Mouse (Mus musculus): ENCODE results near the gene Cdkal1. TPM values are rescaled to one million over a fixed set of nuclear protein-coding genes. Genes with fewer than 3 reads are reported as not detected.

The Cdkal1 gene
- polyA plus RNA-seq, 1 experiment from 2014 or later, result 14.7 TPM

DNA sequence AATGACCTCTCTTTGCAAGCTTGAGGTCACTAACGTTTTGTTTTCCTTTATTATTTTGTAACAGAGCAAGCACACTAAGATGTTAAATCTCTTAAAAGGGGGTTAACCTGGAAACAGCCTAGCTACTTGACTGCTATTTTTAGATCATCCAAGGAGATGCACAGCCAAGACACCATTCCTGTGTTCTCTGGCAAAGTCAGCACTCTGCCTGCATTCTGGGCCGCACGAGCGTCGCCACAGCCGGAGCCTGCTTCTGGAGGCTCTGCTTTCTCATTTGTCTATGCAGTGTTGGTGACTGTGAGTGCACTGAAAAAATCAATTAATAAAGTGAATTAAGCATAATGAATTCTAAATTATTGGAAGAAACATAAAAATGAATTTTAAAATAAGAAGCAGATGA, 440.6 kb downstream of the Cdkal1 start:
- Histone ChIP-seq H3K36me3 (ENCODE audit: control insufficient read depth, insufficient read depth, low read length) (no peaks in the 10 kb centered on the region), H3K27me3 (ENCODE audit: control insufficient read depth, insufficient read depth, low read length) (no peaks in the 10 kb centered on the region), H3K9me3 (ENCODE audit: control insufficient read depth, low read length) (no peaks in the 10 kb centered on the region), H3K27ac (replicated peaks) (no peak overlapping the region; the same call in 1 of the 2 replicates), H3K4me1 (replicated peaks; ENCODE audit: control insufficient read depth, insufficient read depth) (0 out of 2 replicates have a peak, but pooled peaks cover 3% of the 10 kb centered on the region), H3K4me2 (replicated peaks; ENCODE audit: low read depth) (no peak overlapping the region), H3K4me3 (ENCODE audit: low read depth, low read length) (no peak overlapping the region), H3K9ac (ENCODE audit: low read length) (no peak overlapping the region)
- 60% methylated on average over 6 of the region's 6 CpGs for WGBS
- ATAC-seq (ENCODE audit: low FRiP score, low TSS enrichment) (no peak), DNase-seq (ENCODE audit: low spot score) (no peak)
- TF ChIP-seq EP300 (optimal IDR thresholded peaks at IDR 0.05) (no peak), CTCF (IDR thresholded peaks at IDR 0.05; ENCODE audit: low read depth) (no peak)

DNA sequence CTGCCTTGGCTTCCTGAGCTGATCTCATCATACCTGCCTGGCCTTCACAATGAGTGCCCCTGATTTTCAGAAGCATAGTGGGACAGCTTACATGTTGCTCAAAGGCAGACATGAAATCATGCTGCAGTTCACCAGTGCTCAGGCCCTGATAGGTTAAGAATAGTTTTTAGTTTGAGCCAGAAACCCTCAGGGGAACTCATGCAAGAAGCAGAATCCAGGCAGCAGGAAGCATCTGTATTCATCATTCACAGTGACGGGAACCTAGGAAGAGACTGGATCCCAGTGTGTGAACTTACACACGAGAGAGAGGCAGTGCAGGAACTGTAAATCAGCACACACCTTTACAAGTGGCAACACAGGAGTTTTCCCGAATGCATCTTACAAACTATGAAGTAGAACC, 441.0 kb downstream of the Cdkal1 start:
- TF ChIP-seq CTCF (IDR thresholded peaks at IDR 0.05; ENCODE audit: low read depth) (no peak), EP300 (optimal IDR thresholded peaks at IDR 0.05) (no peak)
- no peak overlapping the region for H3K9ac ChIP-seq (ENCODE audit: low read length)
- H3K27ac ChIP-seq (replicated peaks), result no peak overlapping the region; the same call in 1 of the 2 replicates
- WGBS, result 46% methylated on average over 3 of the region's 3 CpGs
- no peaks in the 10 kb centered on the region for H3K9me3 ChIP-seq (ENCODE audit: control insufficient read depth, low read length)
- 0 out of 2 replicates have a peak, but pooled peaks cover 3% of the 10 kb centered on the region for H3K4me1 ChIP-seq (replicated peaks; ENCODE audit: control insufficient read depth, insufficient read depth)
- no peak for DNase-seq (ENCODE audit: low spot score)
- no peak overlapping the region for H3K4me2 ChIP-seq (replicated peaks; ENCODE audit: low read depth)
- no peaks in the 10 kb centered on the region for H3K27me3 ChIP-seq (ENCODE audit: control insufficient read depth, insufficient read depth, low read length)
- H3K36me3 ChIP-seq (ENCODE audit: control insufficient read depth, insufficient read depth, low read length), result no peaks in the 10 kb centered on the region
- no peak for ATAC-seq (ENCODE audit: low FRiP score, low TSS enrichment)
- H3K4me3 ChIP-seq (ENCODE audit: low read depth, low read length), result no peak overlapping the region

DNA sequence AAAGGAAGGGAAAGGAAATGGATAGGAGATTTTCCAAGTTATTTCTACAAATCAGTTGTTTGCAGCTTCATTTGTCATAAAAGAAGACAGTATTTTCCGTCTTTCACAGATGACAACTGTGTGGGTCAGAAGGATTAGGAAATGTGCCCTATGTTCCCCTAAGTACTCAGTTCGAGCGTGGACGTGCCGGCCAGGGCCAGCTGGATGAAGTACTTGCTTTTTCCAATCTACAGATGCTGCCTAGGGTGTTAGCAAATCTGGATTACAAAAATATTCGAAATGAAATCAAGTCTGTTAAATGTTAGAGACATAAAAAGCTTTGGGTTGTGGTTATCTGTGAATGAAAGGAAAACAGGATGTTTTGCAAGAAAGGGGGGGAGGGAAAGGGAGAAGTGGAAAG, 444.3 kb downstream of the Cdkal1 start:
- H3K9ac ChIP-seq (ENCODE audit: low read length), result no peak overlapping the region
- 62% methylated on average over 6 of the region's 6 CpGs for WGBS
- ATAC-seq (ENCODE audit: low FRiP score, low TSS enrichment) (no peak), DNase-seq (ENCODE audit: low spot score) (no peak)
- no peak overlapping the region for H3K4me2 ChIP-seq (replicated peaks; ENCODE audit: low read depth)
- no peaks in the 10 kb centered on the region for H3K27me3 ChIP-seq (ENCODE audit: control insufficient read depth, insufficient read depth, low read length)
- H3K36me3 ChIP-seq (ENCODE audit: control insufficient read depth, insufficient read depth, low read length), result no peaks in the 10 kb centered on the region
- no peak overlapping the region for H3K4me3 ChIP-seq (ENCODE audit: low read depth, low read length)
- H3K9me3 ChIP-seq (ENCODE audit: control insufficient read depth, low read length), result no peaks in the 10 kb centered on the region
- 0 out of 2 replicates have a peak, but pooled peaks cover 3% of the 10 kb centered on the region for H3K4me1 ChIP-seq (replicated peaks; ENCODE audit: control insufficient read depth, insufficient read depth)
- no peak overlapping the region for H3K27ac ChIP-seq (replicated peaks)
- TF ChIP-seq CTCF (IDR thresholded peaks at IDR 0.05; ENCODE audit: low read depth) (no peak), EP300 (optimal IDR thresholded peaks at IDR 0.05) (no peak)

DNA sequence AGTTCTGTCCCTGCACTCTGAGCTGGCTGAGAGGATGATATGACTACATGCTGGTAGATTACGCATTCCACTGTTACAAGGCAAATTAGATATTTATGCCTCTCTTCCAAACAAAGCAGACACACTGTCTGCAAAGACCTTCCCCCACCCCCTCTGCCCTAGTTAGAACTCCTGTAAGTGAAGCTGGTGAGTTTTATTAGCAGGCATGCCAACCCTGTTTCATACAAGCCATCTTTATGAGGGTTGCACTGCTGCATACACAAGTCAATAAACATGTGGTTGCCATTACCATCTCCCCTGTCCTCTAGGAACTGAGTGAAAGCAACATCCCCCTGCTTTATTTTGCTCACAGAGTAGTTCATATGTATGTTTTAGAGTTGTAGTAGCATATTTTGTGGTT, 447.9 kb downstream of the Cdkal1 start:
- ATAC-seq (ENCODE audit: low FRiP score, low TSS enrichment) (no peak), DNase-seq (ENCODE audit: low spot score) (no peak)
- Histone ChIP-seq H3K36me3 (ENCODE audit: control insufficient read depth, insufficient read depth, low read length) (no peaks in the 10 kb centered on the region), H3K4me1 (replicated peaks; ENCODE audit: control insufficient read depth, insufficient read depth) (no peaks in the 10 kb centered on the region), H3K27ac (replicated peaks) (no peak overlapping the region), H3K27me3 (ENCODE audit: control insufficient read depth, insufficient read depth, low read length) (no peaks in the 10 kb centered on the region), H3K4me3 (ENCODE audit: low read depth, low read length) (no peak overlapping the region), H3K4me2 (replicated peaks; ENCODE audit: low read depth) (no peak overlapping the region), H3K9me3 (ENCODE audit: control insufficient read depth, low read length) (no peaks in the 10 kb centered on the region), H3K9ac (ENCODE audit: low read length) (no peak overlapping the region)
- 87% methylated on average over 1 of the region's 1 CpGs for WGBS
- no peak for TF ChIP-seq EP300 (optimal IDR thresholded peaks at IDR 0.05)
- no peak for TF ChIP-seq CTCF (IDR thresholded peaks at IDR 0.05; ENCODE audit: low read depth)

DNA sequence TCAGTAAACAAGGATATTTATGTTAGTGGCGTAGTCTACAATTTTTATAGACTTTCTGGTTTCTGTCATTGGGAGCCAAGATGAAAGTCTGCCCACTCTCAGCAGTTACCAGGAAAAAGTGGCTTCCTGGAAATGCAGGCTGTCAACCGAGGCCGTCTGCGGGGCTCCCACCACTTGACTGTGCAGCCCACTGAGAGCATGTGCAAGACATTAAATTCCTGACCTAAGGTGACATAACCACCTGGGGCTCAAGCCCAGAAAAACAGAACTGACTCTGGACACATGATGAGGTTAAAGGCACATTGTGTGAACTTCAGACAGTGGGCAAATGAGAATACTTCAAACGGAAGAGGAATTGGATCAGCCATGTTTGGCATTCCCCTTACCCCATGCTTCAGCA, 450.2 kb downstream of the Cdkal1 start:
- H3K27ac ChIP-seq (replicated peaks), result no peak overlapping the region
- H3K4me1 ChIP-seq (replicated peaks; ENCODE audit: control insufficient read depth, insufficient read depth), result no peaks in the 10 kb centered on the region
- H3K9me3 ChIP-seq (ENCODE audit: control insufficient read depth, low read length), result no peaks in the 10 kb centered on the region
- WGBS, result 76% methylated on average over 5 of the region's 5 CpGs
- no peak overlapping the region for H3K9ac ChIP-seq (ENCODE audit: low read length)
- H3K4me2 ChIP-seq (replicated peaks; ENCODE audit: low read depth), result no peak overlapping the region
- no peaks in the 10 kb centered on the region for H3K36me3 ChIP-seq (ENCODE audit: control insufficient read depth, insufficient read depth, low read length)
- DNase-seq (ENCODE audit: low spot score), result no peak
- no peak for ATAC-seq (ENCODE audit: low FRiP score, low TSS enrichment)
- no peak overlapping the region for H3K4me3 ChIP-seq (ENCODE audit: low read depth, low read length)
- TF ChIP-seq EP300 (optimal IDR thresholded peaks at IDR 0.05) (no peak), CTCF (IDR thresholded peaks at IDR 0.05; ENCODE audit: low read depth) (no peak)
- no peaks in the 10 kb centered on the region for H3K27me3 ChIP-seq (ENCODE audit: control insufficient read depth, insufficient read depth, low read length)

DNA sequence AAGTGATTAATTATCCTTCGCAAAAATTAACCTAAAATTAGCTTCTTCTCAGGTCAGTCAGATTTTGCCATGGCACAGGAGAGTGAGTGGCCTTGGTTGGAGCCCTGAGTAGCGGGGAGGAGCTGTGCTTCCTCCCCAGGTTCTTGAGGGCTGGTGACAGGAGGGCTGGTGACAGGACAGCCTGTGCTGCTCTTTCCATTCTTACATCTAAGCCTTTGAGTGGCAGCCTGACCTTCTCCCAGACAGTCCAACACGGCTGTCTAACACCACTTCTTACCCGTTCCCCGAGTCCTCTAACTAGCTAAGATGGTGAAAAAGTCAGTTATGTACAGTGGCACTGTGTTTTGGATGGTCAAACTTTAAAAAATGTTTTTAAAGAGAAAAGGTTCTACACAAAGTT, 452.3 kb downstream of the Cdkal1 start:
- no peaks in the 10 kb centered on the region for H3K9me3 ChIP-seq (ENCODE audit: control insufficient read depth, low read length)
- WGBS, result 91% methylated on average over 5 of the region's 5 CpGs
- ATAC-seq (ENCODE audit: low FRiP score, low TSS enrichment) (no peak), DNase-seq (ENCODE audit: low spot score) (no peak)
- TF ChIP-seq CTCF (IDR thresholded peaks at IDR 0.05; ENCODE audit: low read depth) (no peak), EP300 (optimal IDR thresholded peaks at IDR 0.05) (no peak)
- no peaks in the 10 kb centered on the region for H3K4me1 ChIP-seq (replicated peaks; ENCODE audit: control insufficient read depth, insufficient read depth)
- H3K36me3 ChIP-seq (ENCODE audit: control insufficient read depth, insufficient read depth, low read length), result no peaks in the 10 kb centered on the region
- H3K4me2 ChIP-seq (replicated peaks; ENCODE audit: low read depth), result no peak overlapping the region
- no peak overlapping the region for H3K27ac ChIP-seq (replicated peaks)
- no peak overlapping the region for H3K4me3 ChIP-seq (ENCODE audit: low read depth, low read length)
- no peak overlapping the region for H3K9ac ChIP-seq (ENCODE audit: low read length)
- no peaks in the 10 kb centered on the region for H3K27me3 ChIP-seq (ENCODE audit: control insufficient read depth, insufficient read depth, low read length)
